Mouse (Mus musculus) embryonic facial prominence, embryonic 13.5 days (tissue): Measurements from ENCODE around the gene Ulk4. TPM values are rescaled to one million over a fixed set of nuclear protein-coding genes. Genes with fewer than 3 reads are reported as not detected.
A peak's percentile ranks its signal among the peaks of the same experiment; 100 is the strongest.

Experiments used
- ATAC-seq: fragments of 200-750 bp; cut with Nextera tagmentation; 2 replicates; pipeline ENCODE4 v1.8.0; 2017; ENCODE audit warnings: low read depth; ENCODE audit not compliant: insufficient number of reproducible peaks, insufficient read depth, low FRiP score, low TSS enrichment
- H3K27ac ChIP-seq: fragments of 300-500 bp; sonication (generic); 2 replicates; pipeline ENCODE4 v1.5.1; 2015; ENCODE audit warnings: moderate library complexity, mild to moderate bottlenecking, inconsistent platforms
- H3K27me3 ChIP-seq: fragments of 300-500 bp; sonication (generic); 2 replicates; pipeline ENCODE4 v1.6.1; 2015; ENCODE audit warnings: mild to moderate bottlenecking, inconsistent platforms
- H3K36me3 ChIP-seq: fragments of 300-500 bp; sonication (generic); 2 replicates; pipeline ENCODE4 v1.6.1; 2015; ENCODE audit warnings: mild to moderate bottlenecking, inconsistent platforms
- H3K4me1 ChIP-seq: fragments of 300-500 bp; sonication (generic); 2 replicates; pipeline ENCODE4 v1.6.1; 2015; ENCODE audit warnings: inconsistent platforms
- H3K4me2 ChIP-seq: fragments of 300-500 bp; sonication (generic); 2 replicates; pipeline ENCODE4 v1.6.1; 2015; ENCODE audit warnings: moderate library complexity, mild to moderate bottlenecking, inconsistent platforms
- H3K4me3 ChIP-seq: fragments of 300-500 bp; sonication (generic); 2 replicates; pipeline ENCODE4 v1.5.1; 2015; ENCODE audit warnings: mild to moderate bottlenecking, inconsistent platforms
- H3K9ac ChIP-seq: fragments of 300-500 bp; sonication (generic); 2 replicates; pipeline ENCODE4 v1.6.1; 2015; ENCODE audit warnings: mild to moderate bottlenecking, inconsistent platforms
- H3K9me3 ChIP-seq: fragments of 300-500 bp; sonication (generic); 2 replicates; pipeline ENCODE4 v1.6.1; 2016; ENCODE audit warnings: inconsistent platforms
- WGBS: fragments of 180-500 bp; shearing (Covaris S2); methylation state at CpG from one replicate; pipeline ENCODE4 v1.1.7; 2015; ENCODE audit warnings: mixed read lengths; 5-methylcytosine and 5-hydroxymethylcytosine counted together
- polyA plus RNA-seq: library from polyadenylated mRNA; unstranded; fragments of >200 nt; fragmentation: Nextera tagmentation; extraction: Ambion mirVana; gene quantifications from 2 replicates; pipeline ENCODE4 v1.2.1, GENCODE M21; 2015

The Ulk4 gene
- polyA plus RNA-seq, 1 experiment from 2014 or later, result 213 TPM

GRCm38 (mm10) chr9:120963104-120963503 is 313.9 kb downstream of the Ulk4 start:
- Histone ChIP-seq H3K9me3 (no peaks in the 10 kb centered on the region), H3K36me3 (peaks cover 99% of the 10 kb centered on the region), H3K27me3 (no peaks in the 10 kb centered on the region), H3K4me3 (no peak overlapping the region), H3K4me1 (peaks cover 16% of the 10 kb centered on the region), H3K27ac (peak overlapping the region; percentile 23; the same call in 1 of the 2 replicates), H3K9ac (no peak overlapping the region), H3K4me2 (no peak overlapping the region)
- 88% methylated on average over 4 of the region's 4 CpGs for WGBS
- no peak for ATAC-seq

GRCm38 (mm10) chr9:120961969-120962700 is 314.9 kb downstream of the Ulk4 start:
- WGBS, result 74% methylated on average over 3 of the region's 3 CpGs
- no peak overlapping the region for H3K4me2 ChIP-seq
- no peaks in the 10 kb centered on the region for H3K27me3 ChIP-seq
- H3K9ac ChIP-seq, result no peak overlapping the region
- peak overlapping the region; percentile 16; the same call in 1 of the 2 replicates for H3K27ac ChIP-seq
- ATAC-seq, result no peak
- H3K4me1 ChIP-seq, result peaks cover 16% of the 10 kb centered on the region
- H3K4me3 ChIP-seq, result no peak overlapping the region
- H3K36me3 ChIP-seq, result peaks cover 100% of the 10 kb centered on the region
- no peaks in the 10 kb centered on the region for H3K9me3 ChIP-seq

- Histone ChIP-seq H3K36me3 (peaks cover 100% of the 10 kb centered on the region), H3K4me2 (no peak overlapping the region), H3K27ac (peak overlapping the region; percentile 16; the same call in 1 of the 2 replicates), H3K4me3 (no peak overlapping the region), H3K9me3 (no peaks in the 10 kb centered on the region), H3K9ac (no peak overlapping the region), H3K27me3 (no peaks in the 10 kb centered on the region), H3K4me1 (peaks cover 16% of the 10 kb centered on the region)
- 57% methylated on average over 3 of the region's 3 CpGs for WGBS
- no peak for ATAC-seq
Measured at GRCm38 (mm10) chr9:120961466-120961865, 315.5 kb downstream of the Ulk4 start.

GRCm38 (mm10) chr9:120960611-120961010 is 316.4 kb downstream of the Ulk4 start:
- Histone ChIP-seq H3K4me3 (no peak overlapping the region), H3K4me1 (peaks cover 16% of the 10 kb centered on the region), H3K27me3 (no peaks in the 10 kb centered on the region), H3K36me3 (peaks cover 100% of the 10 kb centered on the region), H3K9ac (no peak overlapping the region), H3K4me2 (no peak overlapping the region), H3K9me3 (no peaks in the 10 kb centered on the region), H3K27ac (no peak overlapping the region)
- ATAC-seq, result no peak
- WGBS, result 82% methylated on average over 4 of the region's 4 CpGs

- 80% methylated on average over 4 of the region's 4 CpGs for WGBS
- H3K9ac ChIP-seq, result no peak overlapping the region
- peaks cover 16% of the 10 kb centered on the region for H3K4me1 ChIP-seq
- ATAC-seq, result no peak
- H3K36me3 ChIP-seq, result peaks cover 100% of the 10 kb centered on the region
- H3K4me2 ChIP-seq, result no peak overlapping the region
- H3K4me3 ChIP-seq, result no peak overlapping the region
- H3K9me3 ChIP-seq, result no peaks in the 10 kb centered on the region
- H3K27me3 ChIP-seq, result no peaks in the 10 kb centered on the region
- no peak overlapping the region for H3K27ac ChIP-seq
Measured at GRCm38 (mm10) chr9:120959225-120959624, 317.8 kb downstream of the Ulk4 start.

GRCm38 (mm10) chr9:120958560-120958959 is 318.4 kb downstream of the Ulk4 start:
- H3K36me3 ChIP-seq, result peaks cover 100% of the 10 kb centered on the region
- H3K4me2 ChIP-seq, result no peak overlapping the region
- 90% methylated on average over 6 of the region's 6 CpGs for WGBS
- H3K27ac ChIP-seq, result peak overlapping the region; percentile 7; the same call in 1 of the 2 replicates
- no peak overlapping the region for H3K9ac ChIP-seq
- H3K4me3 ChIP-seq, result no peak overlapping the region
- no peaks in the 10 kb centered on the region for H3K27me3 ChIP-seq
- H3K4me1 ChIP-seq, result peaks cover 16% of the 10 kb centered on the region
- no peaks in the 10 kb centered on the region for H3K9me3 ChIP-seq
- ATAC-seq, result no peak

GRCm38 (mm10) chr9:120958051-120958450 is 318.9 kb downstream of the Ulk4 start:
- H3K4me3 ChIP-seq, result no peak overlapping the region
- no peaks in the 10 kb centered on the region for H3K9me3 ChIP-seq
- 82% methylated on average over 5 of the region's 5 CpGs for WGBS
- H3K4me1 ChIP-seq, result peaks cover 15% of the 10 kb centered on the region
- H3K4me2 ChIP-seq, result no peak overlapping the region
- H3K27ac ChIP-seq, result no peak overlapping the region
- H3K36me3 ChIP-seq, result peaks cover 100% of the 10 kb centered on the region
- no peak overlapping the region for H3K9ac ChIP-seq
- no peaks in the 10 kb centered on the region for H3K27me3 ChIP-seq
- ATAC-seq, result no peak

GRCm38 (mm10) chr9:120951947-120952346 is 325.1 kb downstream of the Ulk4 start:
- Histone ChIP-seq H3K9ac (no peak overlapping the region), H3K4me2 (no peak overlapping the region), H3K9me3 (no peaks in the 10 kb centered on the region), H3K4me1 (peaks cover 19% of the 10 kb centered on the region), H3K4me3 (no peak overlapping the region), H3K27ac (no peak overlapping the region), H3K36me3 (peaks cover 73% of the 10 kb centered on the region), H3K27me3 (no peaks in the 10 kb centered on the region)
- 87% methylated on average over 3 of the region's 3 CpGs for WGBS
- ATAC-seq, result no peak

GRCm38 (mm10) chr9:120950761-120951160 is 326.2 kb downstream of the Ulk4 start:
- peaks cover 61% of the 10 kb centered on the region for H3K36me3 ChIP-seq
- 94% methylated on average over 12 of the region's 12 CpGs for WGBS

GRCm38 (mm10) chr9:120948832-120949231 is 328.2 kb downstream of the Ulk4 start:
- Histone ChIP-seq H3K9me3 (no peaks in the 10 kb centered on the region), H3K27me3 (no peaks in the 10 kb centered on the region), H3K4me3 (no peak overlapping the region), H3K4me2 (no peak overlapping the region), H3K4me1 (peaks cover 42% of the 10 kb centered on the region), H3K9ac (no peak overlapping the region), H3K36me3 (peaks cover 41% of the 10 kb centered on the region), H3K27ac (no peak overlapping the region)
- WGBS, result 97% methylated on average over 1 of the region's 1 CpGs
- ATAC-seq, result no peak

More at GRCm38 (mm10) chr9:120950761-120951160, 326.2 kb downstream of the Ulk4 start:
- no peak for ATAC-seq
- H3K4me1 ChIP-seq, result peaks cover 27% of the 10 kb centered on the region
- no peaks in the 10 kb centered on the region for H3K9me3 ChIP-seq
- H3K9ac ChIP-seq, result no peak overlapping the region
- no peak overlapping the region for H3K4me3 ChIP-seq
- H3K4me2 ChIP-seq, result no peak overlapping the region
- H3K27ac ChIP-seq, result no peak overlapping the region
- H3K27me3 ChIP-seq, result no peaks in the 10 kb centered on the region

- no peak for ATAC-seq
- H3K4me3 ChIP-seq, result no peak overlapping the region
- H3K9me3 ChIP-seq, result no peaks in the 10 kb centered on the region
- H3K4me1 ChIP-seq, result peaks cover 65% of the 10 kb centered on the region
- peaks cover 16% of the 10 kb centered on the region for H3K36me3 ChIP-seq
- no peak overlapping the region for H3K27ac ChIP-seq
- no peak overlapping the region for H3K4me2 ChIP-seq
- no peak overlapping the region for H3K9ac ChIP-seq
- H3K27me3 ChIP-seq, result no peaks in the 10 kb centered on the region
- 73% methylated on average over 8 of the region's 8 CpGs for WGBS
Measured at GRCm38 (mm10) chr9:120946131-120946530, 330.9 kb downstream of the Ulk4 start.

- H3K9ac ChIP-seq, result no peak overlapping the region
- no peak overlapping the region for H3K27ac ChIP-seq
- ATAC-seq, result no peak
- WGBS, result 62% methylated on average over 3 of the region's 3 CpGs
- H3K36me3 ChIP-seq, result peaks cover 14% of the 10 kb centered on the region; the same call in 1 of the 2 replicates
- H3K27me3 ChIP-seq, result no peaks in the 10 kb centered on the region
- no peaks in the 10 kb centered on the region for H3K9me3 ChIP-seq
- no peak overlapping the region for H3K4me2 ChIP-seq
- peaks cover 83% of the 10 kb centered on the region for H3K4me1 ChIP-seq
- H3K4me3 ChIP-seq, result no peak overlapping the region
Measured at GRCm38 (mm10) chr9:120944211-120944610, 332.8 kb downstream of the Ulk4 start.
